In genomic region chr19:56263696-56264095, GRCm38 (mm10) we compare ENCODE assay signal across 14 mouse cellular contexts. TPM values are rescaled to one million over a fixed set of nuclear protein-coding genes. Genes with fewer than 3 reads are reported as not detected.
DNase-seq lines count a peak whose midpoint lies in the region; ATAC-seq and TF ChIP-seq lines count a peak whose summit lies in the region.
"Had no signal": no experiment of that assay in that cellular context is flagged by ENCODE, and none has a peak within 500 bp of the region (broad histone marks: within the 10 kb centered on the region; RNA-seq: fewer than 3 reads in every experiment).

No protein-coding gene starts in this region.

- H3K36me3 ChIP-seq in heart, embryonic 10.5 days: no peaks in the 10 kb centered on the region
- H3K36me3 ChIP-seq in lung, postnatal 0 days (ENCODE audit: insufficient read depth, low read length): no peaks in the 10 kb centered on the region
- H3K36me3 ChIP-seq: neural tube, embryonic 12.5 days had no signal

- H3K9ac ChIP-seq in lung, postnatal 0 days (replicated peaks; ENCODE audit: low read depth): no peak overlapping the region
- H3K9ac ChIP-seq: liver, embryonic 14.5 days; neural tube, embryonic 12.5 days had no signal

- ATAC-seq in lung, postnatal 0 days: no peak; the same call in 1 of the 2 replicates
- no peak for ATAC-seq in activated CD4-positive, CD25-positive, alpha-beta regulatory T cell, adult 4 months

- 72% methylated on average over 14 of the region's 14 CpGs for WGBS in heart, embryonic 10.5 days
- WGBS in lung, postnatal 0 days: 69% methylated on average over 14 of the region's 14 CpGs

- TF ChIP-seq CTCF in lung, postnatal 0 days (IDR thresholded peaks at IDR 0.05): no peak; the same call in 1 of the 2 replicates

- H3K4me2 ChIP-seq in lung, postnatal 0 days (replicated peaks; ENCODE audit: low read depth, low read length): 0 out of 2 replicates have a peak overlapping the region, but pooled peaks have one; percentile 11
- H3K4me2 ChIP-seq: neural tube, embryonic 12.5 days had no signal

- H3K27ac ChIP-seq in heart, embryonic 10.5 days: peak overlapping the region; percentile 59
- H3K27ac ChIP-seq in lung, postnatal 0 days (ENCODE audit: low read length): no peak overlapping the region
- H3K27ac ChIP-seq: liver, embryonic 14.5 days; neural tube, embryonic 12.5 days had no signal

- TF ChIP-seq EP300 in lung, postnatal 0 days (IDR thresholded peaks at IDR 0.05): no peak

- 0 out of 2 replicates have a peak, but pooled peaks cover 6% of the 10 kb centered on the region for H3K27me3 ChIP-seq in heart, embryonic 10.5 days (ENCODE audit: insufficient read depth, poor library complexity, severe bottlenecking)
- H3K27me3 ChIP-seq in lung, postnatal 0 days (replicated peaks; ENCODE audit: insufficient read depth, low read length): no peaks in the 10 kb centered on the region
- H3K27me3 ChIP-seq: neural tube, embryonic 12.5 days had no signal

- no peak overlapping the region for H3K4me3 ChIP-seq in heart, embryonic 10.5 days
- H3K4me3 ChIP-seq in lung, postnatal 0 days (ENCODE audit: low read depth, low read length): no peak overlapping the region
- H3K4me3 ChIP-seq: neural tube, embryonic 12.5 days had no signal

- no peaks in the 10 kb centered on the region for H3K9me3 ChIP-seq in heart, embryonic 10.5 days
- H3K9me3 ChIP-seq in lung, postnatal 0 days (ENCODE audit: low read length): no peaks in the 10 kb centered on the region
- H3K9me3 ChIP-seq: neural tube, embryonic 12.5 days had no signal

- intact Hi-C loops in heart, postnatal 10 days (cut with DNase I): no loop called here

- H3K4me1 ChIP-seq in heart, embryonic 10.5 days: peaks cover 38% of the 10 kb centered on the region
- H3K4me1 ChIP-seq in lung, postnatal 0 days (ENCODE audit: insufficient read depth, low read depth, low read length): no peaks in the 10 kb centered on the region
- H3K4me1 ChIP-seq: neural tube, embryonic 12.5 days had no signal

- no peak for DNase-seq in heart, embryonic 10.5 days (ENCODE audit: low spot score)
- no peak for DNase-seq in heart, adult 11 months
- DNase-seq in lung, postnatal 0 days (ENCODE audit: low spot score): no peak
- no peak for DNase-seq in lung, postnatal 10 days
- peak; percentile 15 for DNase-seq in brain, adult 2 months (ENCODE audit: low read depth, low spot score)
- DNase-seq in kidney, postnatal 14 days: peak; percentile 21
- DNase-seq in heart, postnatal 10 days: no peak
- DNase-seq: gastrocnemius, postnatal 36 days; layer of hippocampus, adult 9-11 months had no signal

RNA-seq across cellular contexts. Expression of gene Habp2, which starts 23.2 kb away (rescaled TPM):
- polyA plus RNA-seq in heart, embryonic 10.5 days (2016; fragmentation: Nextera tagmentation; extraction: Ambion mirVana): 0.87 and 19.6 TPM in 2 replicates
- 0.18 TPM in 1 of 2 replicates, not detected in the other for polyA plus RNA-seq in lung, postnatal 0 days (2015; fragmentation: Nextera tagmentation; extraction: Ambion mirVana)
- not detected for polyA plus RNA-seq in activated CD4-positive, CD25-positive, alpha-beta regulatory T cell, adult 4 months (2017; shearing (Covaris generic))
- not detected for total RNA-seq in heart, postnatal 10 days (2021)
- total RNA-seq: gastrocnemius, postnatal 36 days; left cerebral cortex, postnatal 14 days; megakaryocyte-erythroid progenitor cell, adult 5-6 weeks had no signal
- polyA plus RNA-seq: neural tube, embryonic 12.5 days had no signal

Comparison
In these comparisons a context has a peak if more than half of its experiments do, and no peak if none do; other contexts are left out.
1. DNase-seq: peak in brain, adult 2 months (single experiment) and kidney, postnatal 14 days (single experiment); none in heart, embryonic 10.5 days (single experiment), heart, adult 11 months (single experiment), lung, postnatal 0 days (single experiment), lung, postnatal 10 days (single experiment) and heart, postnatal 10 days (0 of 2).